Comparison of ENCODE assay signal across 22 mouse cellular contexts in the genomic region with DNA sequence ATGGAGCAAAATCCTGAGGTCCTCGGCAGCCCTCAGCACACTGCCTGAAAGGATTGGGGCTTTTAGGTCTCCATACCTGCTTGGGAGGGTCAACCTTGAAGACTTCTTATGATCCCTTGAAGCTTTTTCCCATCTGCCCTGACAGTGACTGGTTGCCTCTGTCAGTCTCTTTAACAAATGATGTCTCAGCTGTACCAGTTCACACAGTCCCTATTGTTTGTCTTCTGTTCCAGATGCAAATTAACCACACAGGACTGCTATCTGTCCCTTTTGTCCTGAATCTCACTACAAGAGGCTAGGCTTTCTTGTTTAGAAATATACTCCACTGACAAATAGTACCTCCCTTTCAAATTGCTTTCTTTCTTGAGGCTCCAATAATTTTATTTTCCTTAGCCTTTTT.
DNase-seq lines count a peak whose midpoint lies in the region; ATAC-seq lines count a peak whose summit lies in the region.
"Had no signal": no experiment of that assay in that cellular context is flagged by ENCODE, and none has a peak within 500 bp of the region (broad histone marks: within the 10 kb centered on the region; RNA-seq: fewer than 3 reads in every experiment).

No protein-coding gene starts in this region.

- DNase-seq in neural tube, embryonic 11.5 days (ENCODE audit: low spot score): no peak
- DNase-seq in neural tube, embryonic 10.5 days (ENCODE audit: extremely low spot score, low spot score): no peak
- DNase-seq in R1 (ENCODE audit: low read depth, low spot score): peak; percentile 6
- DNase-seq in embryo, embryonic 10.5 days (ENCODE audit: low spot score): peak; percentile 28
- DNase-seq in cerebellum, postnatal 4 days (ENCODE audit: low spot score in 2 of 2): no peak
- DNase-seq in gastrocnemius, postnatal 14 days: no peak
- DNase-seq: adrenal gland, adult 2 months; adrenal gland, postnatal 14 days; cerebellum, adult 11 months; cerebellum, adult 2 months; cerebellum, adult 9-11 months; gastrocnemius, postnatal 10 days; heart, adult 11 months had no signal

- no peak overlapping the region for H3K4me3 ChIP-seq in neural tube, embryonic 11.5 days (ENCODE audit: low read depth, low read length)
- H3K4me3 ChIP-seq: forebrain, embryonic 10.5 days; forebrain, embryonic 13.5 days; hindbrain, embryonic 13.5 days had no signal

- H3K27ac ChIP-seq in neural tube, embryonic 11.5 days (ENCODE audit: low read depth, low read length): no peak overlapping the region
- H3K27ac ChIP-seq: forebrain, embryonic 10.5 days; forebrain, embryonic 13.5 days; hindbrain, embryonic 13.5 days; hindbrain, postnatal 0 days had no signal

- 76% methylated on average over 1 of the region's 1 CpGs for WGBS in neural tube, embryonic 11.5 days

- no peak overlapping the region for H3K9ac ChIP-seq in neural tube, embryonic 11.5 days (ENCODE audit: low read length)
- H3K9ac ChIP-seq: forebrain, embryonic 13.5 days; hindbrain, embryonic 13.5 days had no signal

- ATAC-seq in neural tube, embryonic 11.5 days (ENCODE audit: insufficient read depth, low FRiP score, low TSS enrichment): peak; percentile 60; the same call in 1 of the 2 replicates
- ATAC-seq: CD4-positive, CD25-positive, alpha-beta regulatory T cell, adult 4 months; forebrain, embryonic 13.5 days; forebrain, embryonic 16.5 days; hindbrain, postnatal 0 days; inflammation-experienced regulatory T-cells, adult 6 months; intestine, embryonic 16.5 days had no signal

- no peaks in the 10 kb centered on the region for H3K4me1 ChIP-seq in neural tube, embryonic 11.5 days (ENCODE audit: control insufficient read depth, insufficient read depth, low read length)
- H3K4me1 ChIP-seq: forebrain, embryonic 10.5 days; forebrain, embryonic 13.5 days had no signal

- no peaks in the 10 kb centered on the region for H3K36me3 ChIP-seq in neural tube, embryonic 11.5 days (ENCODE audit: control insufficient read depth, insufficient read depth, low read length)
- H3K36me3 ChIP-seq: forebrain, embryonic 10.5 days; hindbrain, embryonic 13.5 days had no signal

- intact Hi-C loops in gastrocnemius, postnatal 14 days (cut with DNase I; ENCODE audit: low total_unique reads): no loop called here

- no peak overlapping the region for H3K4me2 ChIP-seq in neural tube, embryonic 11.5 days (ENCODE audit: low read depth)
- H3K4me2 ChIP-seq: forebrain, embryonic 13.5 days; heart, embryonic 11.5 days; hindbrain, embryonic 13.5 days had no signal

- no peaks in the 10 kb centered on the region for H3K27me3 ChIP-seq in neural tube, embryonic 11.5 days (ENCODE audit: control insufficient read depth, insufficient read depth, low read length)
- H3K27me3 ChIP-seq: forebrain, embryonic 13.5 days; hindbrain, embryonic 13.5 days had no signal

- H3K9me3 ChIP-seq in neural tube, embryonic 11.5 days (ENCODE audit: control insufficient read depth, low read length): no peaks in the 10 kb centered on the region
- H3K9me3 ChIP-seq: forebrain, embryonic 10.5 days; forebrain, embryonic 13.5 days; hindbrain, embryonic 13.5 days had no signal

Comparison
In these comparisons a context has a peak if more than half of its experiments do, and no peak if none do; other contexts are left out.
1. DNase-seq: peak in R1 (single experiment) and embryo, embryonic 10.5 days (single experiment); none in neural tube, embryonic 11.5 days (single experiment), neural tube, embryonic 10.5 days (single experiment), cerebellum, postnatal 4 days (0 of 2) and gastrocnemius, postnatal 14 days (single experiment).